Mouse (Mus musculus): ENCODE measurements at regions not wholly inside any gene's neighbourhood (a gene's known extent, or its start where the extent isn't known, plus 50 kb on each side); places are given as distances from the start of the nearest gene placed in this dataset.

DNA sequence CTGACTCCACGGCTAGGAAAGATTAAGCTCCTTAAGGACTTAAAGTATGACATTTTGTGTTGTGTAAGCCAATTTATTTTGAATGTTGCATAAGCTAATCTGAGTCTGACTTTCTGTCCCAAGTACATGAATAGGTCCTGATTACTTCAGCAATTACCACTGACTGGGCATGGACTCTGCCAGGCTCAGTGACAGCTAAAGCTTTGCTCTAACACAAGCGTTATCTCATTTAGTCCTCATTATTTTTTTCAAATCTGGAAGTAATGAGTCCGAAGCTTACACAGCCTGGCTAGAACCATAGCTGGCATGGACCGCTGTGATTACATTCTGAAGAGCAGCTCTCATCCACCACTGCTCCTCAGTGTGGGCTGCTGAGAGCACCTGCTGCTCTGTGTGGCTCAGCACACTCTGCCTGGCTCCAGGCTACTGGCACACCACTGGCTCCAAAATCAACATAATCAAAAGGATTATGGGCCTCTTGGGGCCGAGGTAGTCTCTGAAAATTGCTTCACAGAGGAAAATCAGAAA, 753.0 kb upstream of the Jmjd1c start:
- DNase-seq (ENCODE audit: low read depth, low spot score), result no peak

GRCm38 (mm10) chr10:66348398-66348797, 747.5 kb upstream of the Jmjd1c start:
- no peak for DNase-seq (ENCODE audit: low read depth, low spot score)

- DNase-seq (ENCODE audit: low read depth, low spot score), result no peak
These were observed 744.9 kb upstream of the Jmjd1c start for GRCm38 (mm10) chr10:66351036-66351435.

- DNase-seq (ENCODE audit: low read depth, low spot score), result no peak
These were observed 741.9 kb upstream of the Jmjd1c start for GRCm38 (mm10) chr10:66354072-66354471.

- no peak for DNase-seq (ENCODE audit: low read depth, low spot score)
These were observed 740.9 kb upstream of the Jmjd1c start for GRCm38 (mm10) chr10:66354986-66355385.

- DNase-seq (ENCODE audit: low read depth, low spot score), result peak; percentile 15
These were observed 738.2 kb upstream of the Jmjd1c start for GRCm38 (mm10) chr10:66357736-66358135.

DNA sequence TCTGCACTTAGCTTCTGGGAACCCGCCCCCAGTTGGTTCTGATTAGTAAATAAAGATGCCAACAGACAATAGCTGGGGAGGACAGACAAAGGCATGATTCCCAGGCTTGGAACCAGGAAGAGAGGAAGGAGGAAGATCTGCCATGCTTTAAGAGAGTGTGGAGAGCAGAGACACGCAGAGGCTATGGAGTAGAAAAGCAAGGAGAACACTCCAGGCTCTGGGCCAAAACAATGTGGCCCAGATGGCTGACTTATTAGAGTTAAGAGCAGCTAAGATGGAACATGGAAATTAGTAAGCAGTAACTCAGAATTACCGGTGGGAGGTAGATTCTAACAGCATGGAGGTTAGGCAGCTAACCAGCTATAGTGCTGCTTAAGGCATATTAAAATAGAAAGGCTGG, 725.8 kb upstream of the Jmjd1c start:
- no peak for DNase-seq (ENCODE audit: low read depth, low spot score)

DNA sequence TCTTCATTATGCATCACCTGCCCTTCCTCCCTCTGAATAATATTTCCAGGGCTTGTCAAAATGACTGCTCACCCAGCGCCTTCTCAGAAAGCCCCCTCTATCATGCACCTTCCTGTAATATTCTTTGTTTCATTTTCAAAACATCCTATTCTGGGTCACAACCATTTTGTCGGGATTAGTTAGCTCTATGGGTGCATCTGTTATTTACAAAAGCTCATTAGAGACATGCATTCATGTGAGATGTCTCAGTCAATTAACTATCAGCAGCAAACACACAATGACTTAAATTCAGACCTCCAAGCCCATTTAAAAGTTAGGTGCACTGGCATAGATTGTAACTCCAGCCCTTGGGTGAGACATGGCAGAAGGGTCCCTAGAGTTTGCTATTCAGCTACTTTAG, 724.2 kb upstream of the Jmjd1c start:
- DNase-seq (ENCODE audit: low read depth, low spot score), result no peak

Data from retina, adult 2 months (tissue).